ENCODE assay signal across 22 mouse cellular contexts in genomic region chr2:172143269-172143668, GRCm38 (mm10).
DNase-seq lines count a peak whose midpoint lies in the region; ATAC-seq lines count a peak whose summit lies in the region.
"Had no signal": no experiment of that assay in that cellular context is flagged by ENCODE, and none has a peak within 500 bp of the region (broad histone marks: within the 10 kb centered on the region; RNA-seq: fewer than 3 reads in every experiment).

No protein-coding gene starts in this region.

- H3K9ac ChIP-seq in kidney, embryonic 15.5 days = no peak overlapping the region
- no peak overlapping the region for H3K9ac ChIP-seq in limb, embryonic 11.5 days (ENCODE audit: low read length)
- no peak overlapping the region for H3K9ac ChIP-seq in forebrain, embryonic 16.5 days (replicated peaks; ENCODE audit: low read depth, low read length)
- H3K9ac ChIP-seq: forebrain, embryonic 13.5 days; heart, embryonic 12.5 days; limb, embryonic 15.5 days; liver, embryonic 15.5 days; neural tube, embryonic 12.5 days had no signal

- DNase-seq in kidney, postnatal 25 days = no peak
- peak; percentile 3 for DNase-seq in adrenal gland, adult 8-10 months
- DNase-seq in embryo, embryonic 10 days (ENCODE audit: low spot score) = peak; percentile 79
- DNase-seq in limb, embryonic 11.5 days (ENCODE audit: low spot score) = peak; percentile 40
- no peak for DNase-seq in thymus, postnatal 10 days (ENCODE audit: low spot score in 2 of 2)
- DNase-seq in right cerebral cortex, postnatal 25 days = no peak
- DNase-seq: cerebellum, adult 9-11 months; gastrocnemius, postnatal 36 days; heart, postnatal 36 days; kidney, adult 18-20 months; layer of hippocampus, postnatal 36 days; right cerebral cortex, adult 18-20 months; thymus, postnatal 36 days had no signal

- no peak overlapping the region for H3K4me2 ChIP-seq in kidney, embryonic 15.5 days
- no peak overlapping the region for H3K4me2 ChIP-seq in limb, embryonic 11.5 days (ENCODE audit: low read depth, severe bottlenecking)
- H3K4me2 ChIP-seq in forebrain, embryonic 16.5 days (ENCODE audit: low read length) = no peak overlapping the region
- H3K4me2 ChIP-seq: forebrain, embryonic 13.5 days; heart, embryonic 12.5 days; limb, embryonic 15.5 days; liver, embryonic 15.5 days; midbrain, embryonic 11.5 days; neural tube, embryonic 12.5 days had no signal

- H3K27me3 ChIP-seq in kidney, embryonic 15.5 days = no peaks in the 10 kb centered on the region
- no peaks in the 10 kb centered on the region for H3K27me3 ChIP-seq in limb, embryonic 11.5 days (ENCODE audit: control insufficient read depth, insufficient read depth, low read length)
- no peaks in the 10 kb centered on the region for H3K27me3 ChIP-seq in forebrain, embryonic 16.5 days (replicated peaks; ENCODE audit: control insufficient read depth, insufficient read depth, low read length)
- H3K27me3 ChIP-seq: forebrain, embryonic 13.5 days; heart, embryonic 12.5 days; limb, embryonic 15.5 days; liver, embryonic 15.5 days; neural tube, embryonic 12.5 days had no signal

- peaks cover 4% of the 10 kb centered on the region; the same call in 1 of the 2 replicates for H3K4me1 ChIP-seq in kidney, embryonic 15.5 days
- H3K4me1 ChIP-seq in limb, embryonic 11.5 days (ENCODE audit: control insufficient read depth, insufficient read depth, low read length) = peaks cover 4% of the 10 kb centered on the region; the same call in 1 of the 2 replicates
- H3K4me1 ChIP-seq in forebrain, embryonic 16.5 days (replicated peaks; ENCODE audit: control insufficient read depth, insufficient read depth, low read length) = peaks cover 3% of the 10 kb centered on the region; the same call in 1 of the 2 replicates
- H3K4me1 ChIP-seq: heart, embryonic 12.5 days; limb, embryonic 15.5 days; liver, embryonic 15.5 days had no signal

- H3K9me3 ChIP-seq in kidney, embryonic 15.5 days (replicated peaks) = 0 out of 2 replicates have a peak, but pooled peaks cover 4% of the 10 kb centered on the region
- H3K9me3 ChIP-seq in limb, embryonic 11.5 days (ENCODE audit: control insufficient read depth, low read length) = no peaks in the 10 kb centered on the region
- H3K9me3 ChIP-seq in forebrain, embryonic 16.5 days (ENCODE audit: control insufficient read depth, low read length) = no peaks in the 10 kb centered on the region
- H3K9me3 ChIP-seq: forebrain, embryonic 13.5 days; limb, embryonic 15.5 days; neural tube, embryonic 12.5 days had no signal

- no peak overlapping the region for H3K4me3 ChIP-seq in kidney, embryonic 15.5 days (replicated peaks)
- no peak overlapping the region for H3K4me3 ChIP-seq in limb, embryonic 11.5 days (ENCODE audit: low read depth, low read length)
- no peak overlapping the region for H3K4me3 ChIP-seq in forebrain, embryonic 16.5 days (replicated peaks; ENCODE audit: low read length)
- H3K4me3 ChIP-seq: forebrain, embryonic 13.5 days; heart, embryonic 12.5 days; limb, embryonic 15.5 days; liver, embryonic 15.5 days; neural tube, embryonic 12.5 days had no signal

- 22% methylated on average over 9 of the region's 9 CpGs for WGBS in kidney, embryonic 15.5 days
- WGBS in limb, embryonic 11.5 days = 31% methylated on average over 9 of the region's 9 CpGs
- 84% methylated on average over 9 of the region's 9 CpGs for WGBS in forebrain, embryonic 16.5 days

- H3K27ac ChIP-seq in kidney, embryonic 15.5 days = no peak overlapping the region
- H3K27ac ChIP-seq in limb, embryonic 11.5 days (replicated peaks; ENCODE audit: low read depth, low read length) = no peak overlapping the region
- no peak overlapping the region for H3K27ac ChIP-seq in forebrain, embryonic 16.5 days (ENCODE audit: low read length)
- H3K27ac ChIP-seq: forebrain, embryonic 13.5 days; limb, embryonic 15.5 days; liver, embryonic 15.5 days; macrophage; neural tube, embryonic 12.5 days had no signal

- H3K36me3 ChIP-seq in kidney, embryonic 15.5 days = no peaks in the 10 kb centered on the region
- no peaks in the 10 kb centered on the region for H3K36me3 ChIP-seq in limb, embryonic 11.5 days (ENCODE audit: control insufficient read depth, insufficient read depth, low read length)
- no peaks in the 10 kb centered on the region for H3K36me3 ChIP-seq in forebrain, embryonic 16.5 days (ENCODE audit: control insufficient read depth, insufficient read depth)
- H3K36me3 ChIP-seq: heart, embryonic 12.5 days; limb, embryonic 15.5 days; liver, embryonic 15.5 days; neural tube, embryonic 12.5 days had no signal

- ATAC-seq in kidney, embryonic 15.5 days (replicated peaks; ENCODE audit: low FRiP score) = 0 out of 2 replicates have a peak, but pooled peaks have one; percentile 40
- no peak for ATAC-seq in limb, embryonic 11.5 days (ENCODE audit: insufficient number of reproducible peaks, low FRiP score, low TSS enrichment, low read depth)
- no peak for ATAC-seq in forebrain, embryonic 16.5 days
- ATAC-seq: forebrain, embryonic 13.5 days had no signal

Comparison
In these comparisons a context has a peak if more than half of its experiments do, and no peak if none do; other contexts are left out.
1. DNase-seq: peak in adrenal gland, adult 8-10 months (single experiment), embryo, embryonic 10 days (single experiment) and limb, embryonic 11.5 days (single experiment); none in kidney, postnatal 25 days (0 of 2), thymus, postnatal 10 days (0 of 2) and right cerebral cortex, postnatal 25 days (single experiment).